Mouse (Mus musculus) ES-Bruce4 (cell line): ENCODE measurements at regions not wholly inside any gene's neighbourhood (a gene's known extent, or its start where the extent isn't known, plus 50 kb on each side); places are given as distances from the start of the nearest gene placed in this dataset.

Source experiments
- H3K27ac ChIP-seq: 2 replicates; pipeline ENCODE4 v1.5.1; 2012; ENCODE audit warnings: low read length, inconsistent platforms; ENCODE audit not compliant: insufficient read depth
- H3K27me3 ChIP-seq: 2 replicates; pipeline ENCODE4 v1.6.1; 2012; ENCODE audit warnings: mild to moderate bottlenecking, low read length, inconsistent platforms; ENCODE audit not compliant: control insufficient read depth, poor library complexity, insufficient read depth, severe bottlenecking
- H3K36me3 ChIP-seq: 2 replicates; pipeline ENCODE4 v1.6.1; 2012; ENCODE audit warnings: inconsistent platforms, mild to moderate bottlenecking, low read length, moderate library complexity; ENCODE audit not compliant: control insufficient read depth, poor library complexity, insufficient read depth, severe bottlenecking
- H3K4me1 ChIP-seq: one replicate; pipeline ENCODE4 v1.8.1; 2011; ENCODE audit warnings: low read length; ENCODE audit not compliant: control insufficient read depth, insufficient read depth
- H3K4me3 ChIP-seq: 2 replicates; pipeline ENCODE4 v1.5.1; 2011; ENCODE audit warnings: low read depth, mild to moderate bottlenecking, low read length
- H3K9ac ChIP-seq: 2 replicates; pipeline ENCODE4 v1.6.1; 2012; ENCODE audit warnings: low read depth, mild to moderate bottlenecking, inconsistent platforms; ENCODE audit not compliant: poor library complexity, severe bottlenecking
- H3K9me3 ChIP-seq: replicated peaks from 2 replicates; pipeline ENCODE4 v1.6.1; 2012; ENCODE audit warnings: mild to moderate bottlenecking, low read length, inconsistent platforms; ENCODE audit not compliant: control insufficient read depth, poor library complexity, insufficient read depth, severe bottlenecking
- CTCF ChIP-seq: IDR thresholded peaks from one replicate; pipeline ENCODE4 v1.8.1; 2011; ENCODE audit warnings: low read depth, low read length
- EP300 ChIP-seq: IDR thresholded peaks from 2 replicates; pipeline ENCODE4 v1.6.1; 2011; ENCODE audit warnings: low read depth, low read length; ENCODE audit not compliant: insufficient read depth
- POLR2A ChIP-seq: IDR thresholded peaks from one replicate; pipeline ENCODE4 v1.8.1; 2011; ENCODE audit warnings: low read length; ENCODE audit not compliant: insufficient read depth

DNA sequence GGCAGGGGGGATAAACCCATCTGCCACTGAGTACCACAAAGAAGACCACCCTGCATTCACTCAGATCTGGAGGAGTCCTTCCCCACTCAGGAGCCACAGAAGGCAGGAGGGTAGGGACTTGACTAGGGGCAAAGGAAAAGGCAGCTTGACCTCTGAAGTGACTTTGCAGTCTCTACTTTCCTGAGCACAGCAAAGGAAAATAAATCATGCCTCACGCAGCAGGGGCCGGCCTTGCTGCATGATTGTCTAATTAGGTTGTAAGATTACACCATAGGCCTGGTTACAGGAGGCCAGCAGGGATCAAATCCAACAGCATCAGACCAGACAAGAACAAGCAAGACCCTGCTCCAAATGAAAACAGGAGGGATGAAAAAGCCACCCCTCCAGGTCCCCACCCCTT lies 180.0 kb downstream of the Gm12728 start:
- H3K9ac ChIP-seq, result no peak overlapping the region
- H3K27me3 ChIP-seq, result no peaks in the 10 kb centered on the region
- H3K27ac ChIP-seq, result no peak overlapping the region
- no peak overlapping the region for H3K4me3 ChIP-seq
- TF ChIP-seq CTCF, result no peak
- TF ChIP-seq POLR2A, result no peak
- TF ChIP-seq EP300, result no peak
- no peaks in the 10 kb centered on the region for H3K9me3 ChIP-seq
- H3K4me1 ChIP-seq, result no peaks in the 10 kb centered on the region
- no peaks in the 10 kb centered on the region for H3K36me3 ChIP-seq

GRCm38 (mm10) chr4:105970056-105970455 lies 180.4 kb downstream of the Gm12728 start:
- Histone ChIP-seq H3K4me1 (no peaks in the 10 kb centered on the region), H3K36me3 (no peaks in the 10 kb centered on the region), H3K27ac (no peak overlapping the region), H3K4me3 (no peak overlapping the region), H3K9ac (no peak overlapping the region), H3K27me3 (no peaks in the 10 kb centered on the region), H3K9me3 (no peaks in the 10 kb centered on the region)
- no peak for TF ChIP-seq EP300
- no peak for TF ChIP-seq POLR2A
- TF ChIP-seq CTCF, result no peak

DNA sequence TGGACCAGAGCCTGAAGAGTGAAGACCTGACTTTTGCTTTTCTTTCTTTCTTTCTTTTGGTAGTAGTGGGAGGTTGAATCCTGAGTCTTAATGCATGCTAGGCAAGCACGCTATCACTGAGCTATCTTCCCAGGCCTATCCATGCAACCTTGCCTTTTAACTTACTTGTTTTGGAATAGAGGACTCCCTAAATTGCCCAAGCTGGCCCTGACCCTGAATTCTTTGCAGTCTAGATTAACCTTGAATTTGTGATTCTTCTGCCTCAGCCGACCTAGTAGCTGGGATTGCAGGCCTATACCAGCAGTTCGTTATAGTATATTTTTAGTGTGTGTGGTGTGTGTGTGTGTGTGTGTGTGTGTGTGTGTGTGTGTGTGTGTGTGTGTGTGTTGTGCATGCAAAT lies 183.1 kb downstream of the Gm12728 start:
- Histone ChIP-seq H3K36me3 (no peaks in the 10 kb centered on the region), H3K9ac (no peak overlapping the region), H3K27ac (no peak overlapping the region), H3K4me3 (no peak overlapping the region), H3K27me3 (no peaks in the 10 kb centered on the region), H3K4me1 (no peaks in the 10 kb centered on the region), H3K9me3 (no peaks in the 10 kb centered on the region)
- no peak for TF ChIP-seq POLR2A
- TF ChIP-seq CTCF, result no peak
- TF ChIP-seq EP300, result no peak

- no peak for TF ChIP-seq POLR2A
- no peak for TF ChIP-seq CTCF
- TF ChIP-seq EP300, result no peak
- Histone ChIP-seq H3K9ac (no peak overlapping the region), H3K4me1 (no peaks in the 10 kb centered on the region), H3K27ac (no peak overlapping the region), H3K4me3 (no peak overlapping the region), H3K9me3 (no peaks in the 10 kb centered on the region), H3K27me3 (no peaks in the 10 kb centered on the region), H3K36me3 (no peaks in the 10 kb centered on the region)
Observed at GRCm38 (mm10) chr4:105973769-105974397, 184.2 kb downstream of the Gm12728 start.

DNA sequence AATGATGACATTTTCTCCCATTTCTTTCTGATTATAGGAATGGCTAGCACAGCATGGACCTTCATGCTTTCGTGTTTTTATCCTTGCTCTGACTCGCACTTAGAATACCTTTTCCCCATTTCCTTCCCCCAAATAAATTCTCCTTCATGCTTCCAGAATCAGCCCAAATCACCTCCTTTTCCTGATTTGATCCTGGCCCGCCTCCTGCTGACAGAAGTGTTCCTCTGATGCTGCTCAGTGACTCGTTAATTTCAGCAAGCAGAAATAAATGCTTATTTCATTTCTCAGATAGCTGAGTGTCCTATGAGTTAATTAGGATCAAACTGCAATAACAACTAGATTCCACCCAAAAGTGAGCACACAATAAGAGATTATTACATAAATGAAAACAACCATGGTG lies 185.3 kb downstream of the Gm12728 start:
- Histone ChIP-seq H3K27ac (no peak overlapping the region), H3K9ac (no peak overlapping the region), H3K4me1 (no peaks in the 10 kb centered on the region), H3K9me3 (no peaks in the 10 kb centered on the region), H3K27me3 (no peaks in the 10 kb centered on the region), H3K4me3 (no peak overlapping the region), H3K36me3 (no peaks in the 10 kb centered on the region)
- TF ChIP-seq POLR2A, result no peak
- no peak for TF ChIP-seq EP300
- no peak for TF ChIP-seq CTCF

DNA sequence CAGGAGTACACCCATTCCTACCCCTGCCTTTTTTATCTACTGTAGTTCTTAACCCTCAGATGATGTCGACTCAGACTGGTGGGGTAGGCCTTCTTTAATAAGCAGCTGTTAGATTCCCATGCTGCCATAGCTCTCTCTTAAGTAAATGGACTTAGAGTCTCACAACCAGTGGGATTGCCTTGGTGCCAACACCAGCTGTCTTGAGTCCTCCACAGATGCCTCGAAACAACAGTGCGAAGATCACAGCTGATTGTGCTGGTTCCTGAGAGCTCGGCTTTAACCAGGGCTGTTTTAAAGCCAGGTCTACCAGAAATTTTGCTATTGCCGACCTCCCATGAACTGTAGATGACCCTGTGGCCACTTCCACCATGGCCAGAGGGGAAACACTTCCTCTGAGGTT lies 189.4 kb downstream of the Gm12728 start:
- no peak overlapping the region for H3K9ac ChIP-seq
- H3K27ac ChIP-seq, result no peak overlapping the region
- no peak for TF ChIP-seq POLR2A
- no peak for TF ChIP-seq CTCF
- no peak for TF ChIP-seq EP300
- no peaks in the 10 kb centered on the region for H3K27me3 ChIP-seq
- H3K4me3 ChIP-seq, result no peak overlapping the region
- H3K9me3 ChIP-seq, result no peaks in the 10 kb centered on the region
- no peaks in the 10 kb centered on the region for H3K4me1 ChIP-seq
- no peaks in the 10 kb centered on the region for H3K36me3 ChIP-seq

GRCm38 (mm10) chr4:105983018-105983417 lies 193.3 kb downstream of the Gm12728 start:
- Histone ChIP-seq H3K4me1 (no peaks in the 10 kb centered on the region), H3K36me3 (no peaks in the 10 kb centered on the region), H3K27me3 (no peaks in the 10 kb centered on the region), H3K9ac (no peak overlapping the region), H3K9me3 (no peaks in the 10 kb centered on the region), H3K27ac (no peak overlapping the region), H3K4me3 (no peak overlapping the region)
- TF ChIP-seq EP300 (no peak), POLR2A (no peak), CTCF (no peak)
